Mouse (Mus musculus) lung, adult 2 months (tissue): ENCODE measurements around the gene Tnfrsf14.

ENCODE experiments used
- CTCF ChIP-seq: fragments of 200-500 bp; IDR thresholded peaks from 2 replicates; pipeline ENCODE4 v1.5.1; 2011; ENCODE audit warnings: mild to moderate bottlenecking, low read length, control low read depth; ENCODE audit not compliant: insufficient read depth
- POLR2A ChIP-seq: fragments of 200-500 bp; IDR thresholded peaks from 2 replicates; pipeline ENCODE4 v1.6.1; 2011; ENCODE audit warnings: low read depth, mild to moderate bottlenecking, control low read depth, low read length, borderline replicate concordance; ENCODE audit errors: extremely low read depth

GRCm38 (mm10) chr4:154922931-154923330, 5.4 kb downstream of the Tnfrsf14 start:
- no peak for TF ChIP-seq CTCF
- no peak for TF ChIP-seq POLR2A
